Mouse (Mus musculus) right cerebral cortex, postnatal 25 days (tissue): ENCODE results near the gene Il34.
A peak's percentile ranks its signal among the peaks of the same experiment; 100 is the strongest.

ENCODE experiments used
- DNase-seq: peaks from one replicate; pipeline ENCODE4 v3.0.0; 2022

Gene Il34

GRCm38 (mm10) chr8:110805669-110806068 is at the start of gene Il34:
Il34 (minus strand) TSS chr8:110805924.
- no peak for DNase-seq

GRCm38 (mm10) chr8:110851186-110851585 is 45.5 kb upstream of the Il34 start:
- no peak for DNase-seq

- DNase-seq: no peak
These were observed 42.1 kb upstream of the Il34 start for GRCm38 (mm10) chr8:110847645-110848495.

- DNase-seq: no peak
These were observed 41.4 kb upstream of the Il34 start for GRCm38 (mm10) chr8:110847171-110847549.

GRCm38 (mm10) chr8:110846405-110847170 is 40.9 kb upstream of the Il34 start, which contains the start of the genes Cog4 and Sf3b3:
Cog4 (plus strand) TSS chr8:110846600.
Sf3b3 (minus strand) TSS chr8:110846787.
- peak; percentile 84 for DNase-seq

GRCm38 (mm10) chr8:110845821-110846404 is 40.2 kb upstream of the Il34 start:
- DNase-seq: no peak

- DNase-seq: no peak
These were observed 39.2 kb upstream of the Il34 start for GRCm38 (mm10) chr8:110844941-110845340.

GRCm38 (mm10) chr8:110843207-110843606 is 37.5 kb upstream of the Il34 start:
- no peak for DNase-seq

GRCm38 (mm10) chr8:110842012-110842574 is 36.4 kb upstream of the Il34 start:
- DNase-seq: no peak

- DNase-seq: no peak
These were observed 26.2 kb upstream of the Il34 start for GRCm38 (mm10) chr8:110831956-110832355.

- DNase-seq: no peak
These were observed 22.8 kb upstream of the Il34 start for GRCm38 (mm10) chr8:110828511-110828910.

GRCm38 (mm10) chr8:110824861-110825260 is 19.1 kb upstream of the Il34 start:
- DNase-seq: no peak

GRCm38 (mm10) chr8:110821960-110822359 is 16.2 kb upstream of the Il34 start:
- DNase-seq: no peak

GRCm38 (mm10) chr8:110820257-110820656 is 14.5 kb upstream of the Il34 start:
- no peak for DNase-seq

GRCm38 (mm10) chr8:110818593-110818992 is 12.9 kb upstream of the Il34 start:
- DNase-seq: no peak

GRCm38 (mm10) chr8:110816990-110817389 is 11.3 kb upstream of the Il34 start:
- DNase-seq: no peak

- no peak for DNase-seq
These were observed 9.6 kb upstream of the Il34 start for GRCm38 (mm10) chr8:110815308-110815707.

GRCm38 (mm10) chr8:110813081-110813812 is 7.5 kb upstream of the Il34 start:
- no peak for DNase-seq

GRCm38 (mm10) chr8:110812349-110813080 is 6.8 kb upstream of the Il34 start:
- DNase-seq: no peak

GRCm38 (mm10) chr8:110811793-110812192 is 6.1 kb upstream of the Il34 start:
- no peak for DNase-seq

GRCm38 (mm10) chr8:110811116-110811515 is 5.4 kb upstream of the Il34 start:
- no peak for DNase-seq
